Mouse (Mus musculus) megakaryocyte-erythroid progenitor cell, adult 5 weeks (primary cell): ENCODE measurements around the gene Gm28363. TPM values are rescaled to one million over a fixed set of nuclear protein-coding genes. Genes with fewer than 3 reads are reported as not detected.

ENCODE experiments used
- polyA plus RNA-seq: library from polyadenylated mRNA; stranded (reverse); fragments of >175 nt; gene quantifications from 2 replicates; pipeline ENCODE4 v1.2.3, GENCODE M21; 2012

Gene Gm28363
- not detected in 2 replicates for polyA plus RNA-seq

DNA sequence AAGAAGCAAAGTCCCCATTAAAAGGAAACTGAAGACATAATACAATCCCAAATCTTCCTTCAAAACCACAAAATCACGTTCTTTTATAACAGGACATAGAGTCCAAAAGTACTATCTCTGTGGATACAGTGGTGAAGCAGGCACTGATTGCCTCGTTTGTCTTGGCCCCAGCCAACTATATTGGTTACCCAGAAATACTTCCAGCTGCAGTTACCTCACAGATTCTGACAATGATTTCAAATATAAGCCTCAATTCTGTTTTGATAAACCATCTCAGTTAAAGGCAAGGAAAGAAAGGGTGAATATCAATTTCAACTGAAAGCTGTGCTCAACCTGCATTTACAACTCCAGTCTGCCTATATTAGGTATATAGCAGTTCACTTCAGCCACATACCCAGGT lies at the start of gene Gm28363:
Gene Gm28363 (plus strand): TSS at position 301 of the 400 bp plus-strand sequence.

Other genes with a start within 250 kb of the Gm28363 start
- gene B020011L13Rik, start 84.0 kb downstream of the Gm28363 start, polyA plus RNA-seq, result not detected in 2 replicates
- gene Gm28360, start 132.9 kb downstream of the Gm28363 start, polyA plus RNA-seq, result not detected in 2 replicates
- gene Gm28168, start 230.9 kb downstream of the Gm28363 start, polyA plus RNA-seq, result not detected in 2 replicates